Mouse (Mus musculus): ENCODE results near the gene Slc36a1.

GRCm38 (mm10) chr11:55208001-55208690 is 4.0 kb downstream of the Slc36a1 start:
- TF ChIP-seq GATA1 (IDR thresholded peaks at IDR 0.05; ENCODE audit: low read length) (no peak), TAL1 (IDR thresholded peaks at IDR 0.05; ENCODE audit: low read length) (no peak)
